Mouse (Mus musculus) CH12.LX (cell line): ENCODE data around the gene Tmem266. TPM values are rescaled to one million over a fixed set of nuclear protein-coding genes. Genes with fewer than 3 reads are reported as not detected.

ENCODE experiments used
- DNase-seq: peaks from one replicate; pipeline ENCODE4 v3.0.0-alpha.2; 2013; ENCODE audit errors: extremely low read depth
- H3K27ac ChIP-seq: 2 replicates; pipeline ENCODE4 v1.5.1; 2012; ENCODE audit warnings: low read depth, mild to moderate bottlenecking, control low read depth, moderate library complexity; ENCODE audit not compliant: insufficient read depth
- H3K27me3 ChIP-seq: replicated peaks from 2 replicates; pipeline ENCODE3; 2012; ENCODE audit warnings: inconsistent platforms
- H3K36me3 ChIP-seq, 2 experiments: replicated peaks in 1 of 2; 2 replicates each; pipeline versions ENCODE3 to v1.6.1; 2012; ENCODE audit warnings: inconsistent platforms in 1 of 2, low read length in 1 of 2, mild to moderate bottlenecking in 1 of 2, mixed read lengths in 1 of 2, moderate library complexity in 1 of 2; ENCODE audit not compliant: control insufficient read depth in 1 of 2, insufficient read depth in 1 of 2
- H3K4me1 ChIP-seq, 2 experiments: 2 replicates each; pipeline ENCODE4 v1.6.1; 2012; ENCODE audit warnings: inconsistent platforms in 1 of 2, moderate library complexity in 1 of 2; ENCODE audit not compliant: insufficient read depth in 2 of 2, control insufficient read depth in 1 of 2
- H3K4me2 ChIP-seq: 2 replicates; pipeline ENCODE4 v1.6.1; 2012; ENCODE audit warnings: low read depth, mild to moderate bottlenecking, control low read depth; ENCODE audit not compliant: poor library complexity, insufficient read depth, severe bottlenecking
- H3K4me3 ChIP-seq, 3 experiments: fragments of 150-350 bp in 1 of 3; sonication (generic) in 1 of 3; replicated peaks in 1 of 3; 2 replicates each; pipeline versions ENCODE3 to v1.5.1; 2011 to 2012; ENCODE audit warnings: low read depth in 2 of 3, low read length in 2 of 3, mild to moderate bottlenecking in 2 of 3, moderate library complexity in 2 of 3, control low read depth in 1 of 3, improper control_type of control experiment in 1 of 3, inconsistent platforms in 1 of 3, mixed read lengths in 1 of 3; ENCODE audit not compliant: poor library complexity in 1 of 3
- H3K79me2 ChIP-seq: replicated peaks from 2 replicates; pipeline ENCODE4 v1.6.1; 2012; ENCODE audit warnings: mild to moderate bottlenecking, moderate library complexity; ENCODE audit not compliant: control insufficient read depth, poor library complexity, insufficient read depth, severe bottlenecking; ENCODE audit errors: extremely low read depth
- H3K9ac ChIP-seq: 2 replicates; pipeline ENCODE4 v1.6.1; 2012; ENCODE audit warnings: low read depth, mild to moderate bottlenecking, control low read depth, moderate library complexity; ENCODE audit not compliant: insufficient read depth
- H3K9me3 ChIP-seq: replicated peaks from 2 replicates; pipeline ENCODE3; 2012; ENCODE audit warnings: low read length, inconsistent platforms, mixed read lengths
- CTCF ChIP-seq, 2 experiments: IDR thresholded peaks in 1 of 2; conservative IDR thresholded peaks in 1 of 2; 2 replicates each; pipeline ENCODE4 v1.5.1; 2011 to 2012; ENCODE audit warnings: low read depth in 2 of 2, low read length in 2 of 2, improper control_type of control experiment in 1 of 2, inconsistent platforms in 1 of 2, mild to moderate bottlenecking in 1 of 2, moderate library complexity in 1 of 2
- ELF1 ChIP-seq: IDR thresholded peaks from 2 replicates; pipeline ENCODE4 v1.6.1; 2014; ENCODE audit warnings: low read depth, mild to moderate bottlenecking, inconsistent platforms, low read length, improper control_type of control experiment
- GABPA ChIP-seq: IDR thresholded peaks from 2 replicates; pipeline ENCODE4 v1.6.1; 2012; ENCODE audit warnings: low read depth, low read length, improper control_type of control experiment, inconsistent platforms; ENCODE audit not compliant: insufficient replicate concordance
- HCFC1 ChIP-seq: IDR thresholded peaks from 2 replicates; pipeline ENCODE4 v1.6.1; 2012; ENCODE audit warnings: low read depth, mild to moderate bottlenecking, inconsistent platforms, low read length, improper control_type of control experiment
- IRF4 ChIP-seq: IDR thresholded peaks from 2 replicates; pipeline ENCODE4 v1.6.1; 2014; ENCODE audit warnings: low read depth, mild to moderate bottlenecking, inconsistent platforms, low read length, improper control_type of control experiment
- JUN ChIP-seq: IDR thresholded peaks from 2 replicates; pipeline ENCODE4 v1.6.1; 2011; ENCODE audit warnings: low read depth, mild to moderate bottlenecking, low read length, improper control_type of control experiment, moderate library complexity; ENCODE audit not compliant: insufficient read depth
- JUND ChIP-seq: conservative IDR thresholded peaks from 2 replicates; pipeline ENCODE4 v1.6.1; 2011; ENCODE audit warnings: low read depth, low read length, improper control_type of control experiment
- KAT2A ChIP-seq: IDR thresholded peaks from 2 replicates; pipeline ENCODE4 v1.6.1; 2012; ENCODE audit warnings: low read length, improper control_type of control experiment, inconsistent platforms; ENCODE audit not compliant: insufficient replicate concordance
- MAZ ChIP-seq: IDR thresholded peaks from 2 replicates; pipeline ENCODE4 v1.6.1; 2012; ENCODE audit warnings: low read depth, mild to moderate bottlenecking, inconsistent platforms, low read length, improper control_type of control experiment, moderate library complexity
- MYC ChIP-seq: IDR thresholded peaks from 2 replicates; pipeline ENCODE4 v1.6.1; 2011; ENCODE audit warnings: low read depth, mild to moderate bottlenecking, improper control_type of control experiment, low read length
- PAX5 ChIP-seq: IDR thresholded peaks from 2 replicates; pipeline ENCODE4 v1.6.1; 2012; ENCODE audit warnings: low read length, inconsistent platforms, mixed read lengths
- POLR2A ChIP-seq: IDR thresholded peaks from 2 replicates; pipeline ENCODE4 v1.6.1; 2011; ENCODE audit warnings: low read depth, mild to moderate bottlenecking, improper control_type of control experiment, low read length
- POLR2AphosphoS2 ChIP-seq: IDR thresholded peaks from 2 replicates; pipeline ENCODE4 v1.6.1; 2011; ENCODE audit warnings: low read depth, low read length, improper control_type of control experiment
- RAD21 ChIP-seq: IDR thresholded peaks from 2 replicates; pipeline ENCODE4 v1.6.1; 2011; ENCODE audit warnings: low read depth, mild to moderate bottlenecking, low read length, improper control_type of control experiment, moderate library complexity
- SIN3A ChIP-seq: IDR thresholded peaks from 2 replicates; pipeline ENCODE4 v1.6.1; 2012; ENCODE audit warnings: low read length, improper control_type of control experiment, inconsistent platforms
- SMC3 ChIP-seq: IDR thresholded peaks from 2 replicates; pipeline ENCODE4 v1.6.1; 2011; ENCODE audit warnings: low read depth, low read length, improper control_type of control experiment
- UBTF ChIP-seq: IDR thresholded peaks from 2 replicates; pipeline ENCODE4 v1.6.1; 2012; ENCODE audit warnings: low read depth, mild to moderate bottlenecking, inconsistent platforms, low read length, improper control_type of control experiment, moderate library complexity
- ZC3H11A ChIP-seq: IDR thresholded peaks from 2 replicates; pipeline ENCODE4 v1.6.1; 2012; ENCODE audit warnings: low read depth, mild to moderate bottlenecking, inconsistent platforms, low read length, improper control_type of control experiment
- ZKSCAN1 ChIP-seq: IDR thresholded peaks from 2 replicates; pipeline ENCODE4 v1.6.1; 2012; ENCODE audit warnings: low read depth, inconsistent platforms, low read length, improper control_type of control experiment, borderline replicate concordance
- ZMIZ1 ChIP-seq: IDR thresholded peaks from 2 replicates; pipeline ENCODE4 v1.6.1; 2012; ENCODE audit warnings: low read depth, mild to moderate bottlenecking, inconsistent platforms, low read length, improper control_type of control experiment
- dilution Hi-C: fragments of 300-500 bp; cut with MboI; formaldehyde crosslinking; loops from 2 replicates; pipeline ENCODE4 v1.14.3; 2020; ENCODE audit warnings: low sequenced_read_pairs; ENCODE audit not compliant: extremely low pct_unique_long_range_greater_than_20kb, extremely low pct_ligation_motif_present
- in situ Hi-C: fragments of 300-500 bp; cut with MboI; formaldehyde crosslinking; loops from 3 replicates; pipeline ENCODE4 v1.14.3; 2019; ENCODE audit warnings: low sequenced_read_pairs, low pct_ligation_motif_present, low pct_unique_long_range_greater_than_20kb, mixed read lengths
- polyA plus RNA-seq: library from polyadenylated mRNA; unstranded; fragments of >175 nt; gene quantifications from 2 replicates; pipeline ENCODE4 v1.2.1, GENCODE M21; 2012; ENCODE audit warnings: low read depth; ENCODE audit not compliant: insufficient read length
- total RNA-seq, 2 experiments: library from RNA; depleted of rRNA; stranded (reverse); fragments of 300-350 nt in 1 of 2; fragments of >200 nt in 1 of 2; gene quantifications; 2 replicates each; pipeline ENCODE4 v1.2.3; 2012 to 2014

Gene Tmem266
- total and polyA plus RNA-seq, 3 experiments: not detected

DNA sequence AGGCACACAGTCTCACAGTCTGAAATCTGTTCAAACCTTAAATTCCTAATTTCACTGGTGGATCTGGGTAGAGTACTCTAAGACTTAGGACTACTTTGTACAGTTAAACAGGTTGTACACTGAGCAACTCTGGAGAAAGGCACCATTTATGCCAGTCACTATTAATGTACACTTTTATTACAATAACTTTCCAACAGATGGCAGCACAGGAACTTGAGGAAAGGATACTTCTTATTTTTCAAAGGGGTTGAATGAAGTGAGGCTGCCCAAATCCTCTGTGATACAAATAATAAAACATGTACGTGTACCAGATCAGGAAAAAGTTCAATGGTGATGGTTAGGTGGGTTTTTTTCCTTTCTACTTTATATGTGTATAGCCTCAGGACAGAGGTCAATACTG, 141.7 kb downstream of the Tmem266 start:
- TF ChIP-seq CTCF (conservative IDR thresholded peaks at IDR 0.05 in 1 of 2, IDR thresholded peaks at IDR 0.05 in 1 of 2; ENCODE audit: low read depth in 2 of 2, low read length in 2 of 2) (peak in 1 of 2 experiments; percentile 53; a peak in 2 of 4 replicates), PAX5 (no peak), MAZ (no peak), HCFC1 (no peak), RAD21 (peak; percentile 50), SMC3 (peak; percentile 37), MYC (no peak)
- DNase-seq: peak; percentile 7
- in situ Hi-C loops (no loop called here), dilution Hi-C loops (no loop called here)
- Histone ChIP-seq H3K4me3 (no peak overlapping the region), H3K4me1 (no peaks in the 10 kb centered on the region), H3K27ac (no peak overlapping the region), H3K27me3 (no peaks in the 10 kb centered on the region), H3K4me2 (no peak overlapping the region), H3K9ac (no peak overlapping the region), H3K36me3 (peaks cover 6 to 49% of the 10 kb centered on the region in 2 experiments), H3K9me3 (no peaks in the 10 kb centered on the region), H3K79me2 (no peaks in the 10 kb centered on the region)

DNA sequence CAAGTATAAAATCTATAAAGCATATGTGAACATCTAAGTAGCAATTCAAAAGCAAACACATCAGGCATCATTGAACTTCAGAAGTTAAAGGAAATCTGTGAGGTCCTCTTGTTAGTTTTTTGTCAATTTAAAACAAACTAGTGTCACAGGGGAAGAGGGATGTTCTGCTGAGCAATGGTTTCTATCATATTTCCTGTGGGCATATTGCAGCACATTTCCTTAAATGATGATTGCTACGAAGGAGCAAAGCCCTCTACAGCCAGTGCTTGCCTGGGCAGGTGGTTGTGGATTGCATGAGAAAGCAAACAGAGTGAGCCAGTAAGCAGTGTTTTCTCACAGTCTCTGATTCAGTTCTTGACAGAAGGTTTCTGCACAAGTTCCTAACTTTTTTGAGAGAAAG, 149.4 kb downstream of the Tmem266 start:
- TF ChIP-seq KAT2A (no peak), IRF4 (no peak), ZKSCAN1 (no peak), POLR2AphosphoS2 (no peak), ZC3H11A (no peak), ZMIZ1 (no peak), JUND (no peak), MAZ (no peak), UBTF (no peak), SIN3A (no peak), JUN (no peak), POLR2A (no peak), ELF1 (no peak), SMC3 (no peak), GABPA (no peak)
- DNase-seq: no peak
- Histone ChIP-seq H3K4me3 (no peak overlapping the region), H3K27ac (no peak overlapping the region), H3K79me2 (no peaks in the 10 kb centered on the region), H3K9ac (no peak overlapping the region), H3K27me3 (no peaks in the 10 kb centered on the region), H3K4me1 (no peaks in the 10 kb centered on the region), H3K36me3 (peaks cover 7 to 39% of the 10 kb centered on the region in 2 experiments), H3K9me3 (no peaks in the 10 kb centered on the region), H3K4me2 (no peak overlapping the region)
- in situ Hi-C loops (no loop called here), dilution Hi-C loops (no loop called here)
